Mouse (Mus musculus): Measurements from ENCODE around the gene Nfia. TPM values are rescaled to one million over a fixed set of nuclear protein-coding genes. Genes with fewer than 3 reads are reported as not detected.

Gene Nfia
- polyA plus RNA-seq, 1 experiment from 2014 or later: 17.0 TPM

DNA sequence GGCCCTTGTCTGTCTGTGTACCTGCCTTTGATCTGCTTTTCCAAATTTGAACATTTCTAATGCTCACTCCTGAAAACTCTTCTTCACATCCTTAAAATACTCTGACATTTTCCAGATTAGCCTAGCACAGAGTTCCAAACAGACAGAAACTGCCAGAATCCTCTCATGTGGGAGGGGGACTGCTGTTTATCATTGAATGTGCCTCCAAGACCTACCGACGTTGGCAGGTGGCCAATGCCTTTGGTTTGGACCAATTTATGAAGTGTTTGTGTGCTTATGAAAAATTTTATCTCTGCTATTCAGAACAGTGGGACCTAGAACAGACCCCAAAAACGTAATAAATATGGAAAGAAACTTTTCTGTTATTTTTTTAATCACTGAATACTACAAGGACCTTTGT, 103.4 kb downstream of the Nfia start:
- Histone ChIP-seq H3K27me3 (replicated peaks; ENCODE audit: low read depth, poor library complexity, severe bottlenecking) (no peaks in the 10 kb centered on the region), H3K36me3 (replicated peaks) (no peaks in the 10 kb centered on the region), H3K9me3 (no peaks in the 10 kb centered on the region), H3K27ac (replicated peaks) (no peak overlapping the region), H3K4me1 (peaks cover 7% of the 10 kb centered on the region), H3K4me3 (no peak overlapping the region)
- no peak for DNase-seq (ENCODE audit: low spot score)
- WGBS: 85% methylated on average over 3 of the region's 3 CpGs

DNA sequence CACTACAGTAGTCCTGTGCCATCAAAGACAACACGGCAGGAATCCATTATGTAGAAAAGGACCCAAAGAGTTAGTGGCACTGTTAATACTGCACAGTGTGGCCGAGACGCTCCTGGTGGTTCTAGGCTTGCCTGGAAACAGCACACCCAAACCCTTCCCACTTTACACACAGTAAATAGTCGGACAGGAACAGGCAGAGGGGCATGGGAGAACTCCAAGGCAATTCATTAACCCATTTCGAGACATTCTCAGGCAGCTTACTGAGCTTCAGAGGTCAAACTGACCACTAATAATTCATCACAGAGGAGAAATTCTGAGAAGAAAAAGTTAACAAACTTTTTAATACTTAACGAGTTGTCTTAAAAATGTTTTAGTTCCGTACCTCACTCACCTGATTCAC, 107.2 kb downstream of the Nfia start:
- DNase-seq (ENCODE audit: low spot score): no peak
- Histone ChIP-seq H3K27ac (replicated peaks) (no peak overlapping the region), H3K4me1 (no peaks in the 10 kb centered on the region), H3K4me3 (no peak overlapping the region), H3K27me3 (replicated peaks; ENCODE audit: low read depth, poor library complexity, severe bottlenecking) (no peaks in the 10 kb centered on the region), H3K36me3 (replicated peaks) (no peaks in the 10 kb centered on the region), H3K9me3 (no peaks in the 10 kb centered on the region)
- 76% methylated on average over 7 of the region's 7 CpGs for WGBS

GRCm38 (mm10) chr4:97880120-97881055, 107.9 kb downstream of the Nfia start:
- 85% methylated on average over 9 of the region's 9 CpGs for whole genome bisulfite sequencing
- H3K27ac ChIP-seq (replicated peaks): no peak overlapping the region
- DNase-seq (ENCODE audit: low spot score): no peak
- H3K4me1 ChIP-seq: no peaks in the 10 kb centered on the region
- H3K27me3 ChIP-seq (replicated peaks; ENCODE audit: low read depth, poor library complexity, severe bottlenecking): no peaks in the 10 kb centered on the region
- no peaks in the 10 kb centered on the region for H3K9me3 ChIP-seq
- H3K36me3 ChIP-seq (replicated peaks): no peaks in the 10 kb centered on the region
- no peak overlapping the region for H3K4me3 ChIP-seq

GRCm38 (mm10) chr4:97885574-97885973, 113.0 kb downstream of the Nfia start:
- no peaks in the 10 kb centered on the region for H3K36me3 ChIP-seq (replicated peaks)
- no peaks in the 10 kb centered on the region for H3K9me3 ChIP-seq
- H3K27me3 ChIP-seq (replicated peaks; ENCODE audit: low read depth, poor library complexity, severe bottlenecking): no peaks in the 10 kb centered on the region
- 86% methylated on average over 5 of the region's 5 CpGs for WGBS
- no peak overlapping the region for H3K27ac ChIP-seq (replicated peaks)
- no peak for DNase-seq (ENCODE audit: low spot score)
- no peak overlapping the region for H3K4me3 ChIP-seq
- no peaks in the 10 kb centered on the region for H3K4me1 ChIP-seq

GRCm38 (mm10) chr4:97886220-97886619, 113.7 kb downstream of the Nfia start:
- Histone ChIP-seq H3K27me3 (replicated peaks; ENCODE audit: low read depth, poor library complexity, severe bottlenecking) (no peaks in the 10 kb centered on the region), H3K36me3 (replicated peaks) (no peaks in the 10 kb centered on the region)
- no peak for DNase-seq (ENCODE audit: low spot score)

GRCm38 (mm10) chr4:97887228-97887627, 114.7 kb downstream of the Nfia start:
- no peaks in the 10 kb centered on the region for H3K4me1 ChIP-seq
- H3K9me3 ChIP-seq: no peaks in the 10 kb centered on the region
- 96% methylated on average over 1 of the region's 1 CpGs for WGBS
- H3K27ac ChIP-seq (replicated peaks): no peak overlapping the region
- no peak for DNase-seq (ENCODE audit: low spot score)
- H3K27me3 ChIP-seq (replicated peaks; ENCODE audit: low read depth, poor library complexity, severe bottlenecking): no peaks in the 10 kb centered on the region
- no peak overlapping the region for H3K4me3 ChIP-seq
- H3K36me3 ChIP-seq (replicated peaks): no peaks in the 10 kb centered on the region

More at GRCm38 (mm10) chr4:97886220-97886619, 113.7 kb downstream of the Nfia start:
- Histone ChIP-seq H3K9me3 (no peaks in the 10 kb centered on the region), H3K4me1 (no peaks in the 10 kb centered on the region), H3K4me3 (no peak overlapping the region), H3K27ac (replicated peaks) (no peak overlapping the region)
- 92% methylated on average over 5 of the region's 5 CpGs for WGBS

DNA sequence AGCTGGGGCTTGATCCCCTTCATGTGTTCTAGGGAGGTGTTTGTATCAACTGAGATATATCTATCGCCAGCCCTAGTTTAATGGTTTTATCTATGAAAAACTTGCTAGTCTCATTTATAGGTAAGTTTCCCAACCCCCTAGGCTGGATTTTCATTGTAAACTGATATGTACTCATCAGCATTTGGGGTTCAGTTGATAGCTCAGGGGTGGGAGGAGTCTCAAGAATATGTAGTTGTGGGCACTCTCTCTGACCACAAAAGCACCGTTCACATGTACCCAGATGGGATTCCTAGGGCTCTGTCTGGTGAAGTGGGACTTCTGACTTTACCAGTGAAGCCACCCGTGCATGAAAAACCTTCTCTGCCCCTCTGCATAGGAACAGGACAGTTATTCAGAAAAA, 118.5 kb downstream of the Nfia start:
- Histone ChIP-seq H3K36me3 (replicated peaks) (no peaks in the 10 kb centered on the region), H3K27me3 (replicated peaks; ENCODE audit: low read depth, poor library complexity, severe bottlenecking) (no peaks in the 10 kb centered on the region), H3K4me1 (no peaks in the 10 kb centered on the region), H3K9me3 (no peaks in the 10 kb centered on the region), H3K4me3 (no peak overlapping the region), H3K27ac (replicated peaks) (no peak overlapping the region)
- 88% methylated on average over 3 of the region's 3 CpGs for WGBS
- DNase-seq (ENCODE audit: low spot score): no peak

DNA sequence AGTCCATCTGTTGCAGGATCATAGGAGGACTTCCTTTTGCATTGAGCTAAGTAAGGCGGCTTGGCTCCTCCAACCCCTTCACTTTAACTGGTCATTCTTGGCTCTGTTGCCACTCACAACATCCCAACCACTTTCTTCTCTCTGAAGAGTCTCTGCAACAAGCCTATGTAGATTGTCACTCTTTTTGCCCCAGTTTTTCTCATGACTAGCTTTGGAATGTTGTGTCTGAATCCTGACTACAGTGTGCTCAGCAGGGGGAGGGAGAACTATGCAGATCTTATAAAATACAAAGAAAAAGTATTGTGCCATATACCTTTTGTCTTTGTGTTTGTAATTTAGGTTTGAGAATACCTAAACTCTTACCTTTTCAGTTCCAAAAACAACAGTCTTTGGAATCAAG, 119.1 kb downstream of the Nfia start:
- 84% methylated on average over 1 of the region's 1 CpGs for WGBS
- Histone ChIP-seq H3K4me3 (no peak overlapping the region), H3K9me3 (no peaks in the 10 kb centered on the region), H3K27ac (replicated peaks) (no peak overlapping the region), H3K27me3 (replicated peaks; ENCODE audit: low read depth, poor library complexity, severe bottlenecking) (no peaks in the 10 kb centered on the region), H3K4me1 (no peaks in the 10 kb centered on the region), H3K36me3 (replicated peaks) (no peaks in the 10 kb centered on the region)
- DNase-seq (ENCODE audit: low spot score): no peak

DNA sequence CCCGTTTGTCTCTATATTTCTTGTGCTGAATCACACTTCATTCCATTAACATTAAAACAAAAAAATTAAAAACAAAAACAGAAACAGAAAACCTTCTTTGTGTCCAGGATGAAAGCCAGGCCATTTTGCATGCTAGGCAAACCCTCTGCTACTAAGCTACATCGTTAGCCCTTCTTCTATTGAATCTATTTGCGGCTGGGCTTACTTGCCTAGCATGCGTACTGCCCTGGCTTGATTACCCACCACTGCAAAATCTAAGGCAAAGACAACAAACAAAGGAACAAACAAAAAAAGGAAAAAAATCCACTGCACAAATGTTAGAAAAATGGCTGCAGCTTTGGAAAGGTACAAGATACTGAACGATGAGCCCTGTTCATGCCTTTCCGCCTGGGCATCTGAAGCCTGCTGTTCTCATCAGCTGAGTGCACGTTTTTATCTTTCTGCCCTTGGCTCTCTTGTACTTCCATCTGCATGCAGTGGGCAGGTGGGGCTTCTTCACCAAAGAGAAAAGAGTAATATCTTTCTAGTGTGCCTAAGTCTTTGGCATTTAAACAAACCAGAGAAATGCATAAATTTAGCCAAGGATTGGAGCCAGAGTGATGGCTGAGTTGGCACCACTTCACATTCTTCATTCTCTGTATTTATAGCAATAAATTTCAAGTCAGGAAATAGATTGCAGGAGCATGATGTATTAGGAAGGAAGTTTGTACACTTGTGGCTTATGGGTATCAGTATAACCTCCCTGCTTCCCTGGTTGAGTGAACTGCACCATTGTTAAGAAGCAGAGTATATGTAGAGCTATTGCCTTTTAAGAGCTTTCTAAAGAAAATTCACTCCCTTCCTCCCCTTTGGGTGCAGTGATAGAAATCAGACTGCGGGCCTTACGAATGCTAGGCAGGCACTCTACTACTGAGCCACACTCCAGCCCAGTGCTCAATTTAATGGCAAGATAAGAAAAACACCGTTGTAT, 121.7 kb downstream of the Nfia start:
- H3K9me3 ChIP-seq: no peaks in the 10 kb centered on the region

GRCm38 (mm10) chr4:97895940-97896339, 123.4 kb downstream of the Nfia start:
- WGBS: 90% methylated on average over 5 of the region's 5 CpGs
- H3K9me3 ChIP-seq: no peaks in the 10 kb centered on the region
- H3K27me3 ChIP-seq (replicated peaks; ENCODE audit: low read depth, poor library complexity, severe bottlenecking): no peaks in the 10 kb centered on the region
- no peak overlapping the region for H3K4me3 ChIP-seq
- DNase-seq (ENCODE audit: low spot score): no peak
- H3K4me1 ChIP-seq: no peaks in the 10 kb centered on the region
- H3K27ac ChIP-seq (replicated peaks): no peak overlapping the region
- H3K36me3 ChIP-seq (replicated peaks): no peaks in the 10 kb centered on the region

More for the DNA sequence above, 121.7 kb downstream of the Nfia start:
- no peaks in the 10 kb centered on the region for H3K4me1 ChIP-seq
- 86% methylated on average over 10 of the region's 10 CpGs for WGBS
- H3K27ac ChIP-seq (replicated peaks): no peak overlapping the region
- DNase-seq (ENCODE audit: low spot score): no peak
- no peaks in the 10 kb centered on the region for H3K27me3 ChIP-seq (replicated peaks; ENCODE audit: low read depth, poor library complexity, severe bottlenecking)
- H3K4me3 ChIP-seq: no peak overlapping the region
- H3K36me3 ChIP-seq (replicated peaks): no peaks in the 10 kb centered on the region

GRCm38 (mm10) chr4:97900256-97900944, 127.9 kb downstream of the Nfia start:
- no peaks in the 10 kb centered on the region for H3K36me3 ChIP-seq (replicated peaks)
- no peak for DNase-seq (ENCODE audit: low spot score)
- no peaks in the 10 kb centered on the region for H3K4me1 ChIP-seq
- H3K27ac ChIP-seq (replicated peaks): no peak overlapping the region
- WGBS: 85% methylated on average over 12 of the region's 12 CpGs
- no peak overlapping the region for H3K4me3 ChIP-seq
- no peaks in the 10 kb centered on the region for H3K9me3 ChIP-seq
- H3K27me3 ChIP-seq (replicated peaks; ENCODE audit: low read depth, poor library complexity, severe bottlenecking): no peaks in the 10 kb centered on the region

DNA sequence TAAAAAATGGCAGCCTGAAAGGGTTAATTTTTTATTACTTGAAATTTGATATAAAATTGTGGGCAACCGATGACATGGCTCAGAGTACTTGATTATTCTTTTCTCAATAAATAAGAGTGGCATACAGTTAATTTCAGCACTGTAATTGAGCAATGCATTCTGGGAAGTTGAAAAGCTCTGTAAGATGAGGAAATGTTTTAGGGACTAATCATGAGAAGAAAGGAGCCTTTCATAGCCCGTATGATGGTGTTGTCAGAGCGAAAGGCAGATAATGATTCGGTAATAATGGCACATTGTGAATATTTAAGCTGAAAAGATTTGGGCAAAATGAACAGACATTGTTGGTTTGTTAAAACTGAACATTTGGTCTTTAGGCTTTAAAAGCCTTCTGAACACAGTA, 133.3 kb downstream of the Nfia start:
- Histone ChIP-seq H3K9me3 (no peaks in the 10 kb centered on the region), H3K27ac (replicated peaks) (no peak overlapping the region), H3K27me3 (replicated peaks; ENCODE audit: low read depth, poor library complexity, severe bottlenecking) (no peaks in the 10 kb centered on the region), H3K36me3 (replicated peaks) (no peaks in the 10 kb centered on the region), H3K4me1 (0 out of 2 replicates have a peak, but pooled peaks cover 3% of the 10 kb centered on the region), H3K4me3 (no peak overlapping the region)
- WGBS: 57% methylated on average over 4 of the region's 4 CpGs
- DNase-seq (ENCODE audit: low spot score): no peak

All from embryonic facial prominence, embryonic 10.5 days (tissue).